Mouse (Mus musculus): ENCODE results near the gene Ect2l. TPM values are rescaled to one million over a fixed set of nuclear protein-coding genes. Genes with fewer than 3 reads are reported as not detected.

Gene Ect2l
- polyA plus RNA-seq, 1 experiment = not detected

- no peaks in the 10 kb centered on the region for H3K4me1 ChIP-seq (ENCODE audit: control insufficient read depth, insufficient read depth, low read length)
- no peak overlapping the region for H3K27ac ChIP-seq (ENCODE audit: insufficient read depth, low read depth, low read length)
- no peak overlapping the region for H3K4me3 ChIP-seq (ENCODE audit: insufficient read depth, low read length)
- no peak for TF ChIP-seq CTCF (IDR thresholded peaks at IDR 0.05; ENCODE audit: low read depth, low read length)
- no peak for TF ChIP-seq POLR2A (IDR thresholded peaks at IDR 0.05; ENCODE audit: borderline replicate concordance, low read depth, low read length)
Measured at GRCm38 (mm10) chr10:18102166-18102565, 108.5 kb downstream of the Ect2l start.

GRCm38 (mm10) chr10:18090691-18091090 lies 120.0 kb downstream of the Ect2l start:
- Histone ChIP-seq H3K4me1 (ENCODE audit: control insufficient read depth, insufficient read depth, low read length) (no peaks in the 10 kb centered on the region), H3K27ac (ENCODE audit: insufficient read depth, low read depth, low read length) (no peak overlapping the region), H3K4me3 (ENCODE audit: insufficient read depth, low read length) (no peak overlapping the region)
- no peak for TF ChIP-seq POLR2A (IDR thresholded peaks at IDR 0.05; ENCODE audit: borderline replicate concordance, low read depth, low read length)
- TF ChIP-seq CTCF (IDR thresholded peaks at IDR 0.05; ENCODE audit: low read depth, low read length) = no peak

- Histone ChIP-seq H3K27ac (ENCODE audit: insufficient read depth, low read depth, low read length) (no peak overlapping the region), H3K4me1 (ENCODE audit: control insufficient read depth, insufficient read depth, low read length) (no peaks in the 10 kb centered on the region; the same call in 1 of the 2 replicates), H3K4me3 (ENCODE audit: insufficient read depth, low read length) (no peak overlapping the region)
- TF ChIP-seq POLR2A (IDR thresholded peaks at IDR 0.05; ENCODE audit: borderline replicate concordance, low read depth, low read length) (no peak), CTCF (IDR thresholded peaks at IDR 0.05; ENCODE audit: low read depth, low read length) (no peak)
Measured at GRCm38 (mm10) chr10:18082772-18083171, 127.9 kb downstream of the Ect2l start.

- Histone ChIP-seq H3K27ac (ENCODE audit: insufficient read depth, low read depth, low read length) (no peak overlapping the region), H3K4me1 (ENCODE audit: control insufficient read depth, insufficient read depth, low read length) (no peaks in the 10 kb centered on the region; the same call in 1 of the 2 replicates), H3K4me3 (ENCODE audit: insufficient read depth, low read length) (no peak overlapping the region)
- TF ChIP-seq POLR2A (IDR thresholded peaks at IDR 0.05; ENCODE audit: borderline replicate concordance, low read depth, low read length) = no peak
- no peak for TF ChIP-seq CTCF (IDR thresholded peaks at IDR 0.05; ENCODE audit: low read depth, low read length)
Measured at GRCm38 (mm10) chr10:18081536-18081935, 129.2 kb downstream of the Ect2l start.

Other genes starting within 250 kb of the Ect2l start
- gene Abracl, start 187.6 kb downstream of the Ect2l start, polyA plus RNA-seq (2012; ENCODE audit: insufficient read depth, insufficient read length, missing spikeins) = 107 and 136 TPM in 2 replicates
- gene Reps1, start 155.0 kb downstream of the Ect2l start, polyA plus RNA-seq (2012; ENCODE audit: insufficient read depth, insufficient read length, missing spikeins) = 23.1 and 27.2 TPM in 2 replicates
- 15.7 and 18.7 TPM in 2 replicates for gene Ccdc28a, start 24.1 kb upstream of the Ect2l start, polyA plus RNA-seq (2012; ENCODE audit: insufficient read depth, insufficient read length, missing spikeins)
- gene Nhsl1, start 108.1 kb upstream of the Ect2l start, polyA plus RNA-seq (2012; ENCODE audit: insufficient read depth, insufficient read length, missing spikeins) = 0.20 TPM in 1 of 2 replicates, not detected in the other